Mouse (Mus musculus): Measurements from ENCODE around the gene Nup210. TPM values are rescaled to one million over a fixed set of nuclear protein-coding genes. Genes with fewer than 3 reads are reported as not detected.

Gene Nup210
- polyA plus RNA-seq, 1 experiment: 219 TPM

GRCm38 (mm10) chr6:91154685-91155084, 38.1 kb upstream of the Nup210 start:
- Histone ChIP-seq H3K4me3 (ENCODE audit: control insufficient read depth, insufficient read depth, low read length) (no peak overlapping the region), H3K27me3 (ENCODE audit: control insufficient read depth, insufficient read depth, low read length) (no peaks in the 10 kb centered on the region), H3K4me1 (replicated peaks; ENCODE audit: control insufficient read depth, insufficient read depth, low read length) (peaks cover 46% of the 10 kb centered on the region), H3K36me3 (ENCODE audit: control insufficient read depth, insufficient read depth, low read length) (no peaks in the 10 kb centered on the region), H3K27ac (ENCODE audit: control insufficient read depth, insufficient read depth, low read length) (peak overlapping the region; percentile 35)
- TF ChIP-seq CTCF (IDR thresholded peaks at IDR 0.05; ENCODE audit: borderline replicate concordance, control insufficient read depth, extremely low read depth, insufficient read depth, low read length, poor library complexity) (no peak), POLR2A (IDR thresholded peaks at IDR 0.05; ENCODE audit: control insufficient read depth, extremely low read depth, insufficient read depth, low read length, poor library complexity) (no peak)
- DNase-seq: peak; percentile 28
- WGBS: 39% methylated on average over 4 of the region's 4 CpGs

GRCm38 (mm10) chr6:91153549-91154064, 37.0 kb upstream of the Nup210 start:
- DNase-seq: no peak
- Histone ChIP-seq H3K36me3 (ENCODE audit: control insufficient read depth, insufficient read depth, low read length) (no peaks in the 10 kb centered on the region), H3K4me3 (ENCODE audit: control insufficient read depth, insufficient read depth, low read length) (peak overlapping the region; percentile 8; the same call in 1 of the 2 replicates), H3K27me3 (ENCODE audit: control insufficient read depth, insufficient read depth, low read length) (no peaks in the 10 kb centered on the region), H3K4me1 (replicated peaks; ENCODE audit: control insufficient read depth, insufficient read depth, low read length) (peaks cover 41% of the 10 kb centered on the region), H3K27ac (ENCODE audit: control insufficient read depth, insufficient read depth, low read length) (peak overlapping the region; percentile 66)
- TF ChIP-seq POLR2A (IDR thresholded peaks at IDR 0.05; ENCODE audit: control insufficient read depth, extremely low read depth, insufficient read depth, low read length, poor library complexity) (0 out of 2 replicates have a peak, but pooled peaks have one; percentile 9), CTCF (IDR thresholded peaks at IDR 0.05; ENCODE audit: borderline replicate concordance, control insufficient read depth, extremely low read depth, insufficient read depth, low read length, poor library complexity) (no peak)
- WGBS: 24% methylated on average over 10 of the region's 10 CpGs

DNA sequence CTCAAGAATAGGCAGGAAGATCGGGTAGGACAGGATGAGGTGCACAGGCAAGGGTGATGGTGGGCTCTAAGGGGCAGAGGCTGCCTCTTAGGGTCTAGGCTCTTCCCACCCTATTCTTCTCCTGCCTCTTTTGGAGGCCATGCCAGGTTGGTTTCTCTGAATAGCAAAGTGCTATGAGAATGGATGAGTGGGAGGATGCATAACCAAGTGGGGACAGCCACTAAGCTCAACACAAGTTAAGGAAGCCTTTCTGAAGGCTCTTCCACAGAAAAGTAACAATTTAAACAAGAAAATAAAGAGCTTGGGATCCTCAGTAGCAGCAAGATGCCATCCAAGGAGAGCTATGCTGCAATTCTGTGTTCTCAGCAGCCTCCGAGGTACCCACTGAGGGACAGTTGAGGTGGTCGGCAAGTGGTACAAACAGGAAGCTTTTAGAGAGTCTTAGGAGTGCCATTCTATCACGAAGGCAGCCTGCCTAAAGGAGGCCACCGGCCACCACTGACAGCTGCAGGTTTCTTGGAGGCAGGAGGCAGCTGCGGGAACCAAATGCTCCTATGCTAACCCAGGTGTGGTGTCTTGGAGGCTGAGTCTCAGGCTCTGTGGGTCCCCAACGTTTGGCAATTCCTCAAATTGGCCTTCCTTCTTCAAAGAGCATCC, 36.4 kb upstream of the Nup210 start:
- TF ChIP-seq CTCF (IDR thresholded peaks at IDR 0.05; ENCODE audit: borderline replicate concordance, control insufficient read depth, extremely low read depth, insufficient read depth, low read length, poor library complexity) (no peak), POLR2A (IDR thresholded peaks at IDR 0.05; ENCODE audit: control insufficient read depth, extremely low read depth, insufficient read depth, low read length, poor library complexity) (0 out of 2 replicates have a peak, but pooled peaks have one; percentile 14)
- H3K36me3 ChIP-seq (ENCODE audit: control insufficient read depth, insufficient read depth, low read length): no peaks in the 10 kb centered on the region
- H3K4me1 ChIP-seq (replicated peaks; ENCODE audit: control insufficient read depth, insufficient read depth, low read length): peaks cover 39% of the 10 kb centered on the region
- WGBS: 19% methylated on average over 7 of the region's 7 CpGs
- DNase-seq: peak; percentile 25
- H3K4me3 ChIP-seq (ENCODE audit: control insufficient read depth, insufficient read depth, low read length): no peak overlapping the region
- peak overlapping the region; percentile 66 for H3K27ac ChIP-seq (ENCODE audit: control insufficient read depth, insufficient read depth, low read length)
- no peaks in the 10 kb centered on the region for H3K27me3 ChIP-seq (ENCODE audit: control insufficient read depth, insufficient read depth, low read length)

DNA sequence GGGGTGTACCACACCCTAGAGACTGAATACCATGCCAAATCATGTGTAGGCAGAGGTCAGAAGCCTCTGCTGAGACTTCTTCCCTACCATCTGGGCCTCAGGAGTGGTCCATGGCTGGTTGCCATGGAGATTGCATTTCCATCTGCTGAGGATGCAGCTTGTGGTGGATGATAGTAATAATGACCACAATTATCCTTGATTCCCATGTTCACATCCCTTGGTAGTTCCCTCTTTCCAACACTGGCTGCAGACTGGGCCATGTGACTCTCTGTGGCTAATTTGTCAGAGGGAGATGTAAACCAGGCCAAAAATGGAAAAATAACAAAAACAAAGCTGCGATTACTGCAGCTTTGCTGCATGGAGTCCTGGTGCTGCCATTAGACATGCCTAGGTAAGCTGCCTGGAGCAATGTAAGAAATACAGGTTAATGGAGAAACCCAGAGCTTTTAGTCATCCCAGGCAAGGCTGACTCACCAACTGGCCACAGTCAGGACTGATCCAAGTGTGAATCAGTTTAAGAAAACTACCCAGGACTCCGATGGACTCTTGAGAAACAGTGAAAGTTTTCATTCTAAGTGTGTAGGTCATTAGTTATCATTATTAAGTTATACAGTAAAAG, 30.6 kb upstream of the Nup210 start:
- TF ChIP-seq POLR2A (IDR thresholded peaks at IDR 0.05; ENCODE audit: control insufficient read depth, extremely low read depth, insufficient read depth, low read length, poor library complexity) (no peak), CTCF (IDR thresholded peaks at IDR 0.05; ENCODE audit: borderline replicate concordance, control insufficient read depth, extremely low read depth, insufficient read depth, low read length, poor library complexity) (no peak)
- Histone ChIP-seq H3K4me1 (replicated peaks; ENCODE audit: control insufficient read depth, insufficient read depth, low read length) (no peaks in the 10 kb centered on the region; the same call in 1 of the 2 replicates), H3K36me3 (ENCODE audit: control insufficient read depth, insufficient read depth, low read length) (no peaks in the 10 kb centered on the region), H3K27ac (ENCODE audit: control insufficient read depth, insufficient read depth, low read length) (no peak overlapping the region), H3K4me3 (ENCODE audit: control insufficient read depth, insufficient read depth, low read length) (no peak overlapping the region), H3K27me3 (ENCODE audit: control insufficient read depth, insufficient read depth, low read length) (no peaks in the 10 kb centered on the region)
- WGBS: 91% methylated on average over 2 of the region's 2 CpGs
- no peak for DNase-seq

DNA sequence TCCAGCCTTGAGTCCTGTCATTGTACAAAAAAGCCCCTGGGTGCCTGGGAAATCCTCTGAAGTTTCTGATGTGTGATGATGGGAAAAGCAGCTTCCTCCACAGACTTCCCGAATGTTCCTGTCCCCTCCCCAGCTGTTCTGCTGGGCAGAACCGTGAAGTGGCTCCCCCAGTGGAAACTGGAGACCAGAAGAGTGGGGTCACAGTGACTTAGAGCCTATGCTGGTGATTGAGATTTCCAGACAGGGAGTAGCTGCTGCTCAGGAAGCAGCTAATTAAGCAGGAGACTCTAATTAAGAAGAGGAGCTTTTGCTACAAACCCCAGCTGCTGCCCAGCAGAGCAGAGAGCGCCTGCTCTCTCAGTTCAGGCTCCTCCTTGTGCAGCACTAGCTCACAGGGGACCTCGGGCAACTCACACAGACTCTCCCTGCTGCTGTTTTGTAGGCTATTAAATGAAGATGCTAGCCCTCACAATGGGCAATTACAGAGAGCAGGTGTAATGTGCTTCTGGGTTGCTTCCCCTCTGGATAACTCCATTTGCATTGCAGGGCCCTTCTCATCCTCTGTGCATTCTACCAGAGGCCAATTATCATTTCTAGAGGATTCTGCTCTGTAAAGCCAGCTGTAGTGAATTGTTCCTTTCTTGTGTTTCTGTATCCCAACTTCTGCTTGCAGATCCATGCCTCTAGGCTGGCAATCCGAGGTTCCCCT, 30.0 kb upstream of the Nup210 start:
- no peaks in the 10 kb centered on the region for H3K4me1 ChIP-seq (replicated peaks; ENCODE audit: control insufficient read depth, insufficient read depth, low read length)
- WGBS: 58% methylated on average over 5 of the region's 5 CpGs
- H3K4me3 ChIP-seq (ENCODE audit: control insufficient read depth, insufficient read depth, low read length): no peak overlapping the region
- no peaks in the 10 kb centered on the region for H3K36me3 ChIP-seq (ENCODE audit: control insufficient read depth, insufficient read depth, low read length)
- H3K27me3 ChIP-seq (ENCODE audit: control insufficient read depth, insufficient read depth, low read length): no peaks in the 10 kb centered on the region
- DNase-seq: no peak
- TF ChIP-seq CTCF (IDR thresholded peaks at IDR 0.05; ENCODE audit: borderline replicate concordance, control insufficient read depth, extremely low read depth, insufficient read depth, low read length, poor library complexity) (no peak), POLR2A (IDR thresholded peaks at IDR 0.05; ENCODE audit: control insufficient read depth, extremely low read depth, insufficient read depth, low read length, poor library complexity) (no peak)
- no peak overlapping the region for H3K27ac ChIP-seq (ENCODE audit: control insufficient read depth, insufficient read depth, low read length)

DNA sequence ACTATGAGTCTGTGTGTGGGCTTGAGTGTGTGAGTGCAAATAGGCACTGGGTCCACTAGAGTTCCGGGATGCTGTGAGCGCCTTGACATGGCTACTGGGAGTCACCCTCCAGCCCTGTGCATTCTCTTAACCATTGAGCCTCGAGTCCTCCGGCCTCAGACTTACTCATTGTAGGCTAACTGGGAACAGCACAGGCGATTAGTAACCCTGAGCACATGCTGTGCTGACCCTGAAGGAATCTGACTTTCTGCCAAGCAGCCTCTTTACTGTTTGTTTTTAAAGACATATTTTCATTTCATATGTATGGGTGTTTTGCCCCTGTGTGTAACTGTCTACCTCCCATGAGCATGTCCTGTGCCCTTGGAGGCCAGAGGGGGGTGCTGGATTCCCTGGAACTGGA, 28.9 kb upstream of the Nup210 start:
- no peak overlapping the region for H3K4me3 ChIP-seq (ENCODE audit: control insufficient read depth, insufficient read depth, low read length)
- DNase-seq: no peak
- H3K36me3 ChIP-seq (ENCODE audit: control insufficient read depth, insufficient read depth, low read length): no peaks in the 10 kb centered on the region
- H3K27ac ChIP-seq (ENCODE audit: control insufficient read depth, insufficient read depth, low read length): no peak overlapping the region
- H3K27me3 ChIP-seq (ENCODE audit: control insufficient read depth, insufficient read depth, low read length): no peaks in the 10 kb centered on the region
- H3K4me1 ChIP-seq (replicated peaks; ENCODE audit: control insufficient read depth, insufficient read depth, low read length): no peaks in the 10 kb centered on the region
- no peak for TF ChIP-seq CTCF (IDR thresholded peaks at IDR 0.05; ENCODE audit: borderline replicate concordance, control insufficient read depth, extremely low read depth, insufficient read depth, low read length, poor library complexity)
- no peak for TF ChIP-seq POLR2A (IDR thresholded peaks at IDR 0.05; ENCODE audit: control insufficient read depth, extremely low read depth, insufficient read depth, low read length, poor library complexity)
- 90% methylated on average over 5 of the region's 5 CpGs for WGBS
